Mouse (Mus musculus) megakaryocyte, embryonic 14.5 days (primary cell): ENCODE data around the gene Gsg1.

Experiments used
- FLI1 ChIP-seq: IDR thresholded peaks from 2 replicates; pipeline ENCODE4 v1.6.1; 2012; ENCODE audit warnings: low read length, inconsistent platforms, mixed read lengths
- GATA1 ChIP-seq: IDR thresholded peaks from 3 replicates; pipeline ENCODE4 v1.6.1; 2012; ENCODE audit warnings: mixed read lengths, low read length, inconsistent platforms, borderline replicate concordance

GRCm38 (mm10) chr6:135188629-135189028 is 65.5 kb downstream of the Gsg1 start:
- TF ChIP-seq GATA1: no peak
- TF ChIP-seq FLI1: no peak
